Mouse (Mus musculus) MN1 (cell line): Measurements from ENCODE around the gene 2510039O18Rik.

Experiments used
- DNase-seq: peaks from one replicate; pipeline ENCODE4 v3.0.0-alpha.2; 2016; ENCODE audit warnings: low spot score

The 2510039O18Rik gene

GRCm38 (mm10) chr4:147936331-147936954 lies 4.3 kb upstream of the 2510039O18Rik start, which contains the start of gene Plod1:
Gene Plod1 (minus strand): TSS chr4:147936767.
- DNase-seq: peak; percentile 89

- no peak for DNase-seq
Observed at GRCm38 (mm10) chr4:147937021-147937420, 3.7 kb upstream of the 2510039O18Rik start.

- no peak for DNase-seq
Observed at GRCm38 (mm10) chr4:147937486-147937885, 3.2 kb upstream of the 2510039O18Rik start.

GRCm38 (mm10) chr4:147938148-147939096 lies 2.3 kb upstream of the 2510039O18Rik start:
- DNase-seq: no peak

GRCm38 (mm10) chr4:147940111-147940510 lies 584 bp upstream of the 2510039O18Rik start:
- peak; percentile 56 for DNase-seq

- DNase-seq: peak; percentile 51
Observed at GRCm38 (mm10) chr4:147941045-147942020, 638 bp downstream of the 2510039O18Rik start.

- no peak for DNase-seq
Observed at GRCm38 (mm10) chr4:147943005-147943404, 2.3 kb downstream of the 2510039O18Rik start.

- peak; percentile 51 for DNase-seq
Observed at GRCm38 (mm10) chr4:147947511-147947910, 6.8 kb downstream of the 2510039O18Rik start.

- DNase-seq: peak; percentile 67
Observed at GRCm38 (mm10) chr4:147953590-147953989, 12.9 kb downstream of the 2510039O18Rik start.

- no peak for DNase-seq
Observed at GRCm38 (mm10) chr4:147957141-147957540, 16.4 kb downstream of the 2510039O18Rik start.

GRCm38 (mm10) chr4:147959881-147960831 lies 19.5 kb downstream of the 2510039O18Rik start:
- peak; percentile 92 for DNase-seq

GRCm38 (mm10) chr4:147962781-147963180 lies 22.1 kb downstream of the 2510039O18Rik start:
- DNase-seq: peak; percentile 70

- no peak for DNase-seq
Observed at GRCm38 (mm10) chr4:147963623-147964022, 22.9 kb downstream of the 2510039O18Rik start.

- no peak for DNase-seq
Observed at GRCm38 (mm10) chr4:147965712-147966111, 25.0 kb downstream of the 2510039O18Rik start.

- DNase-seq: no peak
Observed at GRCm38 (mm10) chr4:147968816-147969215, 28.1 kb downstream of the 2510039O18Rik start.

- no peak for DNase-seq
Observed at GRCm38 (mm10) chr4:147969337-147969736, 28.6 kb downstream of the 2510039O18Rik start.

- no peak for DNase-seq
Observed at GRCm38 (mm10) chr4:147976237-147976636, 35.5 kb downstream of the 2510039O18Rik start.

- no peak for DNase-seq
Observed at GRCm38 (mm10) chr4:147977726-147978125, 37.0 kb downstream of the 2510039O18Rik start.

GRCm38 (mm10) chr4:147978391-147978790 lies 37.7 kb downstream of the 2510039O18Rik start:
- DNase-seq: no peak

GRCm38 (mm10) chr4:147979441-147979860 lies 38.8 kb downstream of the 2510039O18Rik start:
- DNase-seq: no peak
